Mouse (Mus musculus) neural tube, embryonic 13.5 days (tissue): ENCODE results near the gene Esrrb. TPM values are rescaled to one million over a fixed set of nuclear protein-coding genes. Genes with fewer than 3 reads are reported as not detected.

Experiments used
- ATAC-seq: fragments of 200-750 bp; cut with Nextera tagmentation; 2 replicates; pipeline ENCODE4 v1.8.0; 2017; ENCODE audit warnings: low read depth, mild to moderate bottlenecking, moderate TSS enrichment, moderate library complexity
- H3K27ac ChIP-seq: fragments of 300-500 bp; sonication (generic); replicated peaks from 2 replicates; pipeline ENCODE4 v1.5.1; 2015; ENCODE audit warnings: moderate library complexity, mild to moderate bottlenecking, inconsistent platforms
- H3K27me3 ChIP-seq: fragments of 300-500 bp; sonication (generic); 2 replicates; pipeline ENCODE4 v1.6.1; 2015; ENCODE audit warnings: mild to moderate bottlenecking, inconsistent platforms
- H3K36me3 ChIP-seq: fragments of 300-500 bp; sonication (generic); 2 replicates; pipeline ENCODE4 v1.6.1; 2015; ENCODE audit warnings: mild to moderate bottlenecking, inconsistent platforms
- H3K4me1 ChIP-seq: fragments of 300-500 bp; sonication (generic); replicated peaks from 2 replicates; pipeline ENCODE4 v1.6.1; 2015; ENCODE audit warnings: inconsistent platforms
- H3K4me2 ChIP-seq: fragments of 300-500 bp; sonication (generic); 2 replicates; pipeline ENCODE4 v1.6.1; 2015; ENCODE audit warnings: inconsistent platforms, mild to moderate bottlenecking, moderate library complexity
- H3K4me3 ChIP-seq: fragments of 300-500 bp; sonication (generic); 2 replicates; pipeline ENCODE4 v1.5.1; 2015; ENCODE audit warnings: mild to moderate bottlenecking, inconsistent platforms
- H3K9ac ChIP-seq: fragments of 300-500 bp; sonication (generic); 2 replicates; pipeline ENCODE4 v1.6.1; 2015; ENCODE audit warnings: moderate library complexity, mild to moderate bottlenecking, inconsistent platforms
- H3K9me3 ChIP-seq: fragments of 300-500 bp; sonication (generic); 2 replicates; pipeline ENCODE4 v1.6.1; 2016; ENCODE audit warnings: inconsistent platforms
- WGBS: fragments of 180-500 bp; shearing (Covaris S2); methylation state at CpG from one replicate; pipeline ENCODE4 v1.1.7; 2015; 5-methylcytosine and 5-hydroxymethylcytosine counted together
- polyA plus RNA-seq: library from polyadenylated mRNA; unstranded; fragments of >200 nt; fragmentation: Nextera tagmentation; extraction: Ambion mirVana; gene quantifications from 2 replicates; pipeline ENCODE4 v1.2.1, GENCODE M21; 2015

Gene Esrrb
- polyA plus RNA-seq, 1 experiment from 2014 or later: 2.7 TPM

- H3K4me1 ChIP-seq: no peaks in the 10 kb centered on the region
- H3K36me3 ChIP-seq: no peaks in the 10 kb centered on the region
- no peak for ATAC-seq
- no peak overlapping the region for H3K4me3 ChIP-seq
- no peak overlapping the region for H3K9ac ChIP-seq
- H3K27ac ChIP-seq: no peak overlapping the region
- 58% methylated on average over 6 of the region's 6 CpGs for WGBS
- no peak overlapping the region for H3K4me2 ChIP-seq
- no peaks in the 10 kb centered on the region for H3K9me3 ChIP-seq
- H3K27me3 ChIP-seq: peaks cover 3% of the 10 kb centered on the region; the same call in 1 of the 2 replicates
These were observed 110.0 kb downstream of the Esrrb start for GRCm38 (mm10) chr12:86470912-86471311.

GRCm38 (mm10) chr12:86473630-86474029 lies 112.7 kb downstream of the Esrrb start:
- peaks cover 3% of the 10 kb centered on the region; the same call in 1 of the 2 replicates for H3K27me3 ChIP-seq
- no peaks in the 10 kb centered on the region for H3K36me3 ChIP-seq
- no peak overlapping the region for H3K4me3 ChIP-seq
- no peak overlapping the region for H3K27ac ChIP-seq
- H3K9me3 ChIP-seq: no peaks in the 10 kb centered on the region
- no peaks in the 10 kb centered on the region for H3K4me1 ChIP-seq
- ATAC-seq: no peak
- no peak overlapping the region for H3K4me2 ChIP-seq
- WGBS: 76% methylated on average over 12 of the region's 12 CpGs
- H3K9ac ChIP-seq: no peak overlapping the region

GRCm38 (mm10) chr12:86475994-86476393 lies 115.1 kb downstream of the Esrrb start:
- no peak for ATAC-seq

GRCm38 (mm10) chr12:86478908-86479307 lies 118.0 kb downstream of the Esrrb start:
- Histone ChIP-seq H3K9me3 (no peaks in the 10 kb centered on the region), H3K36me3 (no peaks in the 10 kb centered on the region), H3K4me1 (no peaks in the 10 kb centered on the region), H3K9ac (no peak overlapping the region), H3K27ac (no peak overlapping the region), H3K4me2 (no peak overlapping the region), H3K4me3 (no peak overlapping the region), H3K27me3 (no peaks in the 10 kb centered on the region)
- ATAC-seq: no peak
- 78% methylated on average over 5 of the region's 5 CpGs for WGBS

More at GRCm38 (mm10) chr12:86475994-86476393, 115.1 kb downstream of the Esrrb start:
- Histone ChIP-seq H3K4me2 (no peak overlapping the region), H3K36me3 (no peaks in the 10 kb centered on the region), H3K4me3 (no peak overlapping the region), H3K4me1 (no peaks in the 10 kb centered on the region), H3K27ac (no peak overlapping the region), H3K9me3 (no peaks in the 10 kb centered on the region), H3K27me3 (no peaks in the 10 kb centered on the region), H3K9ac (no peak overlapping the region)
- WGBS: 85% methylated on average over 7 of the region's 7 CpGs

GRCm38 (mm10) chr12:86482029-86482428 lies 121.1 kb downstream of the Esrrb start:
- H3K27ac ChIP-seq: no peak overlapping the region
- no peaks in the 10 kb centered on the region for H3K9me3 ChIP-seq
- H3K36me3 ChIP-seq: no peaks in the 10 kb centered on the region
- 85% methylated on average over 6 of the region's 6 CpGs for WGBS
- H3K27me3 ChIP-seq: no peaks in the 10 kb centered on the region
- no peak overlapping the region for H3K4me2 ChIP-seq
- H3K9ac ChIP-seq: no peak overlapping the region
- no peak for ATAC-seq
- H3K4me1 ChIP-seq: no peaks in the 10 kb centered on the region
- H3K4me3 ChIP-seq: no peak overlapping the region

- Histone ChIP-seq H3K9me3 (no peaks in the 10 kb centered on the region), H3K9ac (no peak overlapping the region), H3K27me3 (no peaks in the 10 kb centered on the region), H3K4me1 (no peaks in the 10 kb centered on the region), H3K4me3 (no peak overlapping the region), H3K27ac (no peak overlapping the region), H3K4me2 (no peak overlapping the region), H3K36me3 (no peaks in the 10 kb centered on the region)
- WGBS: 50% methylated on average over 5 of the region's 5 CpGs
- ATAC-seq: no peak
These were observed 122.5 kb downstream of the Esrrb start for GRCm38 (mm10) chr12:86483413-86483841.

- Histone ChIP-seq H3K27me3 (no peaks in the 10 kb centered on the region), H3K36me3 (no peaks in the 10 kb centered on the region), H3K27ac (no peak overlapping the region), H3K4me1 (peaks cover 7% of the 10 kb centered on the region), H3K4me3 (no peak overlapping the region), H3K4me2 (no peak overlapping the region), H3K9ac (no peak overlapping the region), H3K9me3 (no peaks in the 10 kb centered on the region)
- no peak for ATAC-seq
- WGBS: 75% methylated on average over 3 of the region's 3 CpGs
These were observed 127.1 kb downstream of the Esrrb start for GRCm38 (mm10) chr12:86488005-86488404.

- peaks cover 11% of the 10 kb centered on the region for H3K4me1 ChIP-seq
- 54% methylated on average over 5 of the region's 5 CpGs for WGBS
- no peak for ATAC-seq
These were observed 129.1 kb downstream of the Esrrb start for GRCm38 (mm10) chr12:86490052-86490451.

GRCm38 (mm10) chr12:86491500-86491899 lies 130.6 kb downstream of the Esrrb start:
- H3K4me3 ChIP-seq: no peak overlapping the region
- H3K27ac ChIP-seq: no peak overlapping the region
- H3K27me3 ChIP-seq: no peaks in the 10 kb centered on the region
- no peak overlapping the region for H3K9ac ChIP-seq
- WGBS: 73% methylated on average over 3 of the region's 3 CpGs
- H3K4me1 ChIP-seq: peaks cover 11% of the 10 kb centered on the region
- no peaks in the 10 kb centered on the region for H3K9me3 ChIP-seq
- no peak for ATAC-seq
- H3K4me2 ChIP-seq: no peak overlapping the region
- no peaks in the 10 kb centered on the region for H3K36me3 ChIP-seq

More at GRCm38 (mm10) chr12:86490052-86490451, 129.1 kb downstream of the Esrrb start:
- H3K4me2 ChIP-seq: no peak overlapping the region
- H3K27me3 ChIP-seq: no peaks in the 10 kb centered on the region
- H3K9ac ChIP-seq: no peak overlapping the region
- no peak overlapping the region for H3K27ac ChIP-seq
- H3K4me3 ChIP-seq: no peak overlapping the region
- H3K36me3 ChIP-seq: no peaks in the 10 kb centered on the region
- H3K9me3 ChIP-seq: no peaks in the 10 kb centered on the region

GRCm38 (mm10) chr12:86492822-86493221 lies 131.9 kb downstream of the Esrrb start:
- no peak overlapping the region for H3K27ac ChIP-seq
- H3K4me3 ChIP-seq: no peak overlapping the region
- ATAC-seq: no peak
- H3K9me3 ChIP-seq: no peaks in the 10 kb centered on the region
- no peaks in the 10 kb centered on the region for H3K27me3 ChIP-seq
- H3K4me1 ChIP-seq: peaks cover 11% of the 10 kb centered on the region
- no peak overlapping the region for H3K4me2 ChIP-seq
- H3K9ac ChIP-seq: no peak overlapping the region
- 35% methylated on average over 7 of the region's 9 CpGs for WGBS
- H3K36me3 ChIP-seq: no peaks in the 10 kb centered on the region

GRCm38 (mm10) chr12:86497126-86497525 lies 136.2 kb downstream of the Esrrb start:
- WGBS: 90% methylated on average over 4 of the region's 4 CpGs
- no peak for ATAC-seq

GRCm38 (mm10) chr12:86498765-86499164 lies 137.8 kb downstream of the Esrrb start:
- H3K9me3 ChIP-seq: no peaks in the 10 kb centered on the region
- no peak overlapping the region for H3K9ac ChIP-seq
- H3K4me3 ChIP-seq: no peak overlapping the region
- H3K4me1 ChIP-seq: peaks cover 10% of the 10 kb centered on the region; the same call in 1 of the 2 replicates
- no peaks in the 10 kb centered on the region; the same call in 1 of the 2 replicates for H3K27me3 ChIP-seq
- H3K36me3 ChIP-seq: no peaks in the 10 kb centered on the region
- no peak for ATAC-seq
- no peak overlapping the region for H3K27ac ChIP-seq
- WGBS: 19% methylated on average over 6 of the region's 6 CpGs
- H3K4me2 ChIP-seq: no peak overlapping the region

More at GRCm38 (mm10) chr12:86497126-86497525, 136.2 kb downstream of the Esrrb start:
- no peaks in the 10 kb centered on the region for H3K36me3 ChIP-seq
- H3K4me2 ChIP-seq: no peak overlapping the region
- no peak overlapping the region for H3K27ac ChIP-seq
- H3K4me3 ChIP-seq: no peak overlapping the region
- no peaks in the 10 kb centered on the region for H3K9me3 ChIP-seq
- no peaks in the 10 kb centered on the region for H3K27me3 ChIP-seq
- H3K4me1 ChIP-seq: peaks cover 20% of the 10 kb centered on the region
- H3K9ac ChIP-seq: no peak overlapping the region

- no peaks in the 10 kb centered on the region for H3K9me3 ChIP-seq
- H3K4me2 ChIP-seq: no peak overlapping the region
- WGBS: 50% methylated on average over 10 of the region's 10 CpGs
- no peaks in the 10 kb centered on the region; the same call in 1 of the 2 replicates for H3K27me3 ChIP-seq
- H3K36me3 ChIP-seq: no peaks in the 10 kb centered on the region
- H3K9ac ChIP-seq: no peak overlapping the region
- H3K4me1 ChIP-seq: peaks cover 10% of the 10 kb centered on the region; the same call in 1 of the 2 replicates
- ATAC-seq: no peak
- no peak overlapping the region for H3K27ac ChIP-seq
- no peak overlapping the region for H3K4me3 ChIP-seq
These were observed 140.8 kb downstream of the Esrrb start for GRCm38 (mm10) chr12:86501728-86502127.
